Mouse (Mus musculus): ENCODE results near the gene Gm12258.
A peak's percentile ranks its signal among the peaks of the same experiment; 100 is the strongest.
"Not testable (repeated sequence)": the region's sequence is repeated elsewhere in the genome, so short reads cannot be mapped to it uniquely, and the experiment has no call there.

Gm12258 gene

DNA sequence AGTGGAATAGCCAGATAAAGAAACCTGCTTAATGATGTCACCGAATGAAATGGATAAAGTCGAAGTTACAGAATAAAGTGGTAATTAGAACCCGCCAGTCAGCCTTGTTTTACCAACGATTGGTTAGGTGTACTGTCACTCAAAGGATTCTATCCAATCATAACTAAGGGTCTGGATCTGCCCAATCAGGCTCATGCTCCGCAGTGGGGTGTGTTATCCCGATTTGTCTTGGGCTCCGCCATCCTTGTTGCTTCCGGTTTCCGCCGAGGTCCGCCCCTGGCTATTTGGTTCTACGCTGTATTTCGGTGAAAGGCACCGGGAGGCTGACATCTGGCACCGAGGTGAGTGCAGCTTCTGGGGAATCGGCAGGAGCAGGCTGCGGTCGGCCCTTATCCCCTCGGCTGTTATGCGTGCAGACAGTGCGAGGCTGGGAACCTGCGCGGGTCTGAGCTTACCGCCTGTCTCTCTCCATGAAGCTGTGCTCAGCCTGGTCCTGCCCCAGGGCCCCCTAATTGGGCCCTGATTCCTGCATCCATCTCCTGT is at the start of gene Gm12258:
Gene Gm12258 (plus strand): TSS at position 240 of the 543 bp plus-strand sequence.
- peak; percentile 87 to 92 for DNase-seq

DNA sequence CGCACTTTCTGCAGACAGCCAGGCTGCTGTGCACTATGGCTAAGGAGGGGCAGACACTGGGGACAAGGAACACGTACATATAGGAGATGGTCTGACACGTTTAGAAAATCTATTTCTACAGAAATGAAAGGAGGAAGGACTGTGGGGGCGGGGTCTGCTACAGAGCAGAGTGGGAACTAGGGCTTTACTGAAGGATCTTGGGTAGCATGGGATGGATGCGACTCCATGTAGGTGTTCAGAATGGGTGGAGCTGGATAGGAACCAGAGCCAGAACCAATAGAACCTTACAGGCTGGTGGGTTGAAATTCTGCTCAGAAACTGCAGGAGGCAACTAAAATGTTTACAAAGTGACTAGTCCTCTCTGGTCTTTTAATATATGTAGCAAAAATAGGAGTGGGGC is 47.2 kb upstream of the Gm12258 start:
- DNase-seq, result no peak

DNA sequence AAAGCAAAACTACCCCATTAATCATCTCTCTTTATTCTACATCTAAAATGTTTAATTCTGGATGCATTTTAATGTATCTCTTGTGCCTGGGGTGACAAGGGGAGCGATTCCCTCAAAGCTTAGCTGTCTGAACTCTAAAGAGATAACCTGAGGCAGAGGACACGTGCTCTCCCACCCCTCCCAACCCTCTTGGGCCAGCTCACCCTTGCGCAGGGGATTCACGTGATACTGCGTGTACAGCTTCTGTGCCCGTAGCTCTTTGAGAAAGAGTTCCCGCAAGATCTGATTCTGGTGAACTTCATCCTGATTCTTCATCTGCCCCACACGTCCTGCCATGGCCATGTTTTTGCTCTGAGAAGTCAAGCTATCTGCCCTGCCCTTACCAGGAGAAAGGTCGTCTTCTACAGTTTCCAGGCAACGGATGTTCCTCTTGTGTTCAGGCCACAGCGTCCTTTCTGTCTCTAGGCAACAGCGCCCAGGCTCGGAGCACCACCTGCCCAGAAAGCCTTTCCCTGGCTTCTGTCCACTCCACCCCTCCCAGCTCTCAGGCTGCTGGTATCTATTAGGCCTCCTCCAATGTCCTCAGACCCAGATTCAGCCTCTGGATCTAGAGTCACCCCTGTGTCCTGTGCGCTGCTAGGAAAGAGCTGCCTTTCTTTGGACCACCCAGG is 45.3 kb upstream of the Gm12258 start, which contains the start of gene Fam183b:
Gene Fam183b (minus strand): TSS at position 403 of the 671 bp plus-strand sequence.
- DNase-seq, result peak; percentile 12 to 25

DNA sequence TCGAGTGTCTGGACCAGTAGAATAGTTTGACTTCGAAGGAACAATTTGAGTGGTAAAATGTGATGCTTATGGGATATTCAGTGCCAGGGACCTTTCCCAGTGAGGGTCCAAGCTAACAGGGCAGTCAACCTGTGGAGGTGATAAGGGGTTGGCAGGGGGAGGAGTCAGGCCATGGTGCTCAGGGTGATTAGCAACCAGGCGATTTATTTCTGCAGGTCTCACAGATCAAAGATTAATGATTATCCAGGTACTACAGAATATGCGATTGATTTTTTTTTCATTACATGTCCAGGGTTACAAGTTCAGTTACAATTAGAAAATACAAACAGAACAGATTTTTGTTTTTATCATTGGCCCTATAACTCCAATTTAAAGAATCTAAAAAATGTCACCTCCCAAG is 43.1 kb upstream of the Gm12258 start:
- DNase-seq, result no peak

DNA sequence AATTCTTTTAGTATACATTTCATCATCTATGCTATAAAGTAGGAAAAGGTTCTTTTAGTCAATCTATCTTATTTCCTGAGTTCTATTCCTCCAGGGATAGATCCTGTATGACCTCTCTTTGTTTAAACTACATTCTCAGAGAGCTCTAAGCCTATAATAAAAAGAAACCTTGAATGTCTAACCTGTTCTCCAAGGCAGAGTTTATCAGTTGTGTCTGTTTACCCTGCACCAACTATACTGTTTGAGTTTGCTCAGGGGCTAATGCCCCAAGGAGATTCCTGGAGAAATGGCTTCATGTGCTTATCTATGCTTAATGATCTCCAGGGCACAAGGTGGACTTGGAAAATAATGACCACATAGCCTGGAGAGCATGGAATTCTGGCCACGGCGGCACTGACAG is 42.6 kb upstream of the Gm12258 start:
- no peak for DNase-seq

DNA sequence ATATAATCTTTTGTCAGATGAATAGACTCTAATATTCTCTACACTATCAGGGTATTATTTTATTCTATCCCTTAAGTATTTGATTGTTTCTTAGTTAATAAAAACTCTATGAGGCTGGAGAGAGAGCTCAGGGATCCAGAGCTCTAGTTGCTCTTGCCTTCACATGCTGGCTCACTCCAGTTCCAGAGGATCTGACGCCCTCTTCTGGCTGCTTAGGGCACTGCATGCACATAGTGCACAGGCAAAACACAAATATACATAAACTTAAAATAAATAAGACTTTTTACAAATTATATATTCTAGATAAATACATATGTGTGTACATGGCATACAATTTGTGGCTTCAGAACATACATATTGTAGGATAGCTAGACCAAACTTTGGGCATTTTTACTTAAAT is 35.0 kb upstream of the Gm12258 start:
- DNase-seq, result no peak

DNA sequence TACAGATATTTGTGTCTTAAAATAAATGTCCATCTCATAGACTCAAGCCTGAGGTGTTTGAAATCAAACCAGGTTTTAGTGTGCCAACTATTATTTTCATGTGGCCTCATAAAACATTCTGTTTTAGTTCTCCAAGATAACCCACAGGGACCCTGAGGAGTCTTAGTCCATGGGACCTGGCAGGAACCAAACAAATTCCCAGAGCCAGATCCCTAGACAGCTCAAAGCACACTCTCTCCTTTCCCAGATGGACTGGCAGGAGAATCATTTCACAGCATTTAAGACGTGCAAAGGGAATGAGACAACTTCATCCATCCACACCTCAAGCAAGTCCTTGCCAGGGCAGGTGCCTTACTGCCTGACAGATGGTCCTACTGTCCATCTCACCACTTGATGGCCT is 32.3 kb upstream of the Gm12258 start, which contains the start of gene Olfr313:
Gene Olfr313 (plus strand): TSS at position 301 of the 400 bp plus-strand sequence.
- DNase-seq, result not testable (repeated sequence)

DNA sequence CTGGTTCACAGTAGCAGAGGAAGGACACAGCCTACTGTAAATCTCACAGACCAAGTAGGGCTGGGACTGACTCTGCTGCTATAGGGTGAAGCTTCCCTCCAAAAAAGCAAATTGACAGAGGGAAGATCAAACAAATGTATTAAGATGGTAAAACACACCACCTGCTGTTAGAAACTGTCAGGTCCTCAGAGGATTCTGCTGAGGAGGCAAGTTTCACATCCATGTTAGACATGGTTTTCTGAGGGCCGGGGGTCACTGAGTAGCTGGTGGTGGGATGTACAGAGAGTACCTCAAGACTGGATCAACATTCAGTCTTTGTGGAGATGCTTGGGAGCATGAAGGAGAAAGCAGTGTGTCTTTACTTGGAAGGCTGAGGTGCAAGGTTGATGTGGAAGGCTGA is 31.3 kb upstream of the Gm12258 start:
- DNase-seq, result no peak

DNA sequence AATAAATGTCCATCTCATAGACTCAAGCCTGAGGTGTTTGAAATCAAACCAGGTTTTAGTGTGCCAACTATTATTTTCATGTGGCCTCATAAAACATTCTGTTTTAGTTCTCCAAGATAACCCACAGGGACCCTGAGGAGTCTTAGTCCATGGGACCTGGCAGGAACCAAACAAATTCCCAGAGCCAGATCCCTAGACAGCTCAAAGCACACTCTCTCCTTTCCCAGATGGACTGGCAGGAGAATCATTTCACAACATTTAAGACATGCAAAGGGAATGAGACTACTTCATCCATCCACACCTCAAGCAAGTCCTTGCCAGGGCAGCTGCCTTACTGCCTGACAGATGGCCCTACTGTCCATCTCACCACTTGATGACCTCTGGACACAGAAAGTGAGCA is 18.0 kb upstream of the Gm12258 start, which contains the start of gene Olfr312:
Gene Olfr312 (plus strand): TSS at position 301 of the 400 bp plus-strand sequence.
- DNase-seq, result not testable (repeated sequence)

DNA sequence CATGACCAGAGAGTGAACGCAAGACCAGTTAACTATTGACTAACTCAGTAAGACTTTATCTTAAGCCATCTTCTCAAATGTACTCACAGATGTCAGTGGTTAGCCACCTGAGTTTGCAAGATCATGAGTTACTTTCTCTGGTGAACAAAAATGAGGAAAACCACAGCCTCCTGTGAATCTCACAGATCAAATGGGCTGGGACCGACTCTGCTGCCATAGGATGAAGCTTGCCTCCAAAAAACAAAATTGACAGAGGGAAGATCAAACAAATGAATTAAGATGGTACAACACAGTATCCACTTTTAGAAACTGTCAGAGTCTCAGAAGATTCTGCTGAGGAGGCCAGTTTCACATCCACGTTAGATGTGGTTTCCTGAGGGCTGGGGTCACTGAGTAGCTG is 17.2 kb upstream of the Gm12258 start:
- DNase-seq, result no peak

DNA sequence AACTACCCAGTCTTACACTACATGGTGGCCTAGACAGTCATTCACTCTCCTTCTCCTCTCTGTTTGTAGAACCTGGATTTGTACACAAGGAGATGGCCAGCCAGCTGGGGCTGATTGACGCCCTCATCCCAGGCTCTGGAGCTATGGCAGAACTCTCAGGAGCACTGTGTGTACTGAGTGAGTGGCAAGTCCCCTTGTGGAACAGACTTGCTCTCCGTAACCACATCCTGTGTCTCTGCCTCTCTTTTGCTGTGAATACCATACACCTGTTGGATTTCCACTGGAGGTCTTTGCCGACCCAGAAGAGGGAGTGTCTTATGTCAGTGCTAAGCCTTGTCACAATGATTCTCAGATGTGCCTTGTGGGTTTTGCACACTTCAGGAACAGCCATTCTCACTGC is 14.4 kb upstream of the Gm12258 start:
- DNase-seq, result not testable (repeated sequence)

DNA sequence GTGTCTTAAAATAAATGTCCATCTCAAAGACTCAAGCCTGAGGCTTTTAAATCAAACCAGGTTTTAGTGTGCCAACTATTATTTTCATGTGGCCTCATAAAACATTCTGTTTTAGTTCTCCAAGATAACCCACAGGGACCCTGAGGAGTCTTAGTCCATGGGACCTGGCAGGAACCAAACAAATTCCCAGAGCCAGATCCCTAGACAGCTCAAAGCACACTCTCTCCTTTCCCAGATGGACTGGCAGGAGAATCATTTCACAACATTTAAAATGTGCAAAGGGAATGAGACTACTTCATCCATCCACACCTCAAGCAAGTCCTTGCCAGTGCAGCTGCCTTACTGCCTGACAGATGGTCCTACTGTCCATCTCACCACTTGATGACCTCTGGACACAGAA is 8.0 kb upstream of the Gm12258 start, which contains the start of gene Olfr311:
Gene Olfr311 (plus strand): TSS at position 301 of the 400 bp plus-strand sequence.
- DNase-seq, result not testable (repeated sequence)

DNA sequence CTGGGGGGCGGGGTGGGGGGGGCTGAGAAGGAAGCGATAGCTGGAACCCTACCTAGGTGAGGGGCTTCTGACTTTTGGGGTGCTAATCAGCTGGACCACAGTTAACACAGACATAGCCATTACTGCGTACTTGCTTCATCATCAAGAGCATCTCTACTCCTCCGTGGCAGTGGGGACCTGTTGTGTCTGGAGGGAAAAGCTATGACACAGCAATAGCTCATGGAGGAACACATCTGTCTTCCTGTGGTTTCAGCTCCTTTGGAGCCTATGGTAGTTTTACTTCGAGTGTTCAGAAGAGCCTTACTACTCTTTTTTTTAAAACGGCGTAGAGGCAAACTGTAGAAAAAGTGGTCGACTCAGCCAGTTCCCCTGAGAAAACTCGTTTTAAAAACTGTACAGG is 678 bp downstream of the Gm12258 start:
- DNase-seq, result no peak

DNA sequence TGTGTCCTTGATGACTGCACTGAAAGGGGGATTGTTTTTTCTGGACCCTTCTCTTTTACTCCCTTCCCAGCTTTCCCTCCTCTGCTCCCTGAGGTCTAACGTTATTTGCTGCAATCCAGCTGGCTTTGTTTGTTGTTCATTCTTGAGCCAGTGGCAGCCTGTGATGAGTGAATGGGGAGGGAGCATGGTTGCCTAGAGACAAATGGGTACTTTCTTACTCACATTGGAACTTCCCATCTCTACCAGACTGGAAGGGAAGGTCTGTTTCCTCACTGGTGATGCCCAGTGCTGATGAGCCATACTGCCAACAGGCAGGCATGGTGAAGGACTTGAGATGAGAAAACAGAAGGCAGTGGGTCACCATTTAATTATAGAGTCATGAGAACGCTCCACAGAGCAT is 2.8 kb downstream of the Gm12258 start:
- DNase-seq, result no peak

DNA sequence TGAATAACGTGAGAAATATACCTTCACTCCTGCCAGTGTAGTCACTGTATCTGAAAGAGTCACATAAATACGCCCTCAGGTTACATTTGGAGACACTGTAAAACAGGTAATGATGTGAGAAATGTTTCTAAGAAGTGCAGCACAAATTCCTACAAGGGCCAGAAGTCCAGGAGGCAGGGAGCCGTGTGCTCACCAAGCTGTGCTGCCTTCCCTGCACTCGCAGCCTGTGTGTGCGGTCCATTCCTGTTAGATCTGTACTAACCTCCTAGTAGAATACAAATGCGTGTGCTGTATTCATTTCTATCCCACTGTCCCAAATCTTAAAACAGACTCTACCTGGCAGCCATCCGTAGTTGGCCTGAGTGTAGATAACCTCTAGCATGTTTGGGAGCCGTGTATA is 13.8 kb downstream of the Gm12258 start:
- DNase-seq, result no peak

DNA sequence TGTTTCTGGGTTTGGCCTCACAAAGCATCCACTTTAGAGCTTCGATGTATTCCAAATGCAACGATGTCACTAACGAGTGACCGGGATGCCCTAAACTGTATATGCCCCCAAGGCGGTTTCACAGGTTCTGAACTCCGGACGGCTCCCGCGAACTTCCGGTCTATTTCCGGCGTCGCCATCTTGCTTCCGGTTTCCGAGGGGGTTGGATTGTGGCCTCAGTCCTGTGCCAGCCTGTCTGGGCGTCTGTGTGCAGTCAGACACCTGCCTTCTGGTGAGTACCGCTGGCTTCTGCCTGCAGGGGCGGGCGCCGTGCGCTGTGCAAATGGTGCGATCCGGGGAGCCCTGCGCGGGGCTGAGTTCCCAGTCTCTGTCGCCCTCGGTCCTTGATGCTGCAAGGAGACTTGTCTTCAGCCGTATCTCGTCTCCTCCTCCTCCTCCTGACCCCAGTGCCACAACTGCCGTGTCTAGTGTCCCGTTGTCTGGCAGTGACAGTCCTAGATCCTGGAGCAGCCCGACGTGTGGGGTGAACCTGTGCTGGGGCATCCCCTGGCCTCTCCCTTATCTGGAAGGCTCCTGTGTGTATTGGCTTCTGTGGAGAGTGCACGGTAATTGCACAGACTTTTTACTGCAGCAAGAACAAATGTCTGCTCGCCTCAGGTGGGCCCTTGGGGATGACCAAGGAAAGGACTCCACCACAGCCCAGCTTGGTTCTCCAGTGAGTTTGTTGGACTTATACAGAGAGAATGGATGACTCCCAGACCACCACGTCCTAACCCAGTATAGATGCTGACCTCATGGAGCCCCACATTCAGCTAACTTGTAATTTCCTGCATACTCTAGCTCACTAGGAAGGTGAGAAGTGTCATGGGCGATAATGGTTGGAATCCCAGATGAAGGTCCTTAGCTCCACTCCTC is 20.3 kb downstream of the Gm12258 start, which contains the start of gene 2810021J22Rik:
Gene 2810021J22Rik (plus strand): TSS at position 178 of the 915 bp plus-strand sequence.
- DNase-seq, result peak; percentile 79 to 83

DNA sequence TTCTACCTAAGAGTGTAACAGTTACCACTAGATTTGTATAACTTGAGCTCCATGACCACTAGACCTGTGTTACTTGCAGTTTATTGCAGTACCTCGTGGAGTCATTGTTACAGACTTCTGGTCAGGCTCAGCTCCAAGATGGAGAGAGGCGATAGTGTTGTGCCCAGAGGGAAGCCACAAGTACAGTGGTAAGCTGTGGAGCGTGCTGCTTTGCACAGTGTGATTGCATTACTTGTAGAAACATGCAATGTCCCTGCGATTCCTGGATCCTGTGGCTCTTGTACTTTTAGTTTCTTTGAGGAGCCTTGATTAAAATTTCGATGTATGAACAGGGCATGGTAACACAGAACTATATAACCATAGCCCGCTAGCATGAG is 21.0 kb downstream of the Gm12258 start:
- peak in 1 of 2 experiments; percentile 10 for DNase-seq

DNA sequence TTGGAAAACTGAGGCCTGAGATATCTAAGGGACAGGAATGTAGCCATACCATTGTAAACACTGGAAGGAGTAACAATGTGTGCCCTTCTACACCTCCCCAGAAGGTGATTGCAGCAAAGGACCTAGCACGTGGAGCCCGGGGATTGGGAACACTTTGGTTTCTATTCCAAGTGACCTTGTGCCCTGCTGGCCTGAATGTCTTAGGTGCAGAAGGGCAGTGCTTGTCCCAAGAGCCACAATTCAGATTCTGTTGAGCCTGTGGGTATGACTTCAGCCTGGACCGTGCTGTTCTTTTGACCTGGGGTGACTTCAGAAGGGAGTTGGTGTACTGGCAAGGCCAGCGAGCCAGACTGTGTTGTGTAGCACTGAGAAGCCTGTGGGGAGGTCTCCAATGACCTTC is 24.0 kb downstream of the Gm12258 start:
- DNase-seq, result no peak

DNA sequence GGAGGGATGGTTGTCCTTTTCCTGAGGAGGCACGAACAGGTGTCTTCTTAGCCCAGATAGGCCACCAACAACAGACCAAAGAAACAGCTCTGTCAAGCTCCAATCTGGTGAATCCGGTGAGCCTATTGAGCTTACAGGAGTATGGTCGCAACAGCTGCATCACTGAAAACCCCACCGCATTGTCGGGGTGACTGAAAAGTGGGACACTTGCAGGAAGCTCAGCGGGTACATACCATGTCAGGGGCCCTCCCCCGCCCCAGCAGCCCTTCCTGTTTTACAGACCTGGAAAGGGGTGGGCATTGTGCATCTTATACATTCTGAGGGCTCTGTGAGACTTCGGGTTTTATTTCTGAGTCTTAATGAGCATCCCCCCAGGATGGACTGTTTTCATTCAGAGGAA is 36.8 kb downstream of the Gm12258 start:
- no peak for DNase-seq

DNA sequence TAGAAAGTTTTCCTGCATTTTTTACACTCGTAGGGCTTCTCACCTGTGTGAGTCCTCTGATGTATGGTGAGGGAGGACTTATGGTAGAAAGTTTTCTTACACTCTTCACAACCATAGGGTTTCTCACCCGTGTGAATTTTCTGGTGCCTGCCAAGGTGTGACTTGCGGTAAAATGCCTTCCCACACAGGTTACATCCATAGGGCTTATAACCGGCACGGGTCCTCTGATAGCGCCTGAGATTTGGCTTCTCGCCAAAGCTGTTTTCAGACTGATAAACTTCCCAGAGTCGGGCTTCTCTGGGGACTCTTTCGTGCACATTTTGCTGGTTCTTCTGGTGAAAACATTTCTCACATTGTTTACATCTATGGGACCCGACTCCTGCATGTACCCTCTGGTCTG is 43.6 kb downstream of the Gm12258 start:
- no peak for DNase-seq

DNA sequence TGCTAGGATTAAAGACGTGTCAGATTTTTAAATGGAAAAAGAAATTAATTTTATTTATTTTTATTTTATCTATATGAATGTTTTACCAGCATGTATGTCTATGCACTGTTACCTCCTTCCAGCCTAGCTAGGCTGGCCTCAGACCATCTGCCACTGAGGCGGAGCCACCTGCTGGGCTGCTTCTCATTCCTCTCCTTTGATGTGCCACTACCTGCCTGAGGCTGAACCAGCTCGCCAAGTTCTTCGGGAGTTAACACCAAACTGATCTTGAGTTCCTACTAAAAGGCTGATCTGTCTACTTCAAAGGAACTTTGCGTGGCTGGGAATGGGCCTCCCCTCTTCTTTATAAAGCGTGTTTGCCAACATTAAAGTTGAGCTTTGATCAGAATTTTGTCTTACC is 47.5 kb downstream of the Gm12258 start:
- DNase-seq, result peak in 1 of 2 experiments; percentile 35

DNA sequence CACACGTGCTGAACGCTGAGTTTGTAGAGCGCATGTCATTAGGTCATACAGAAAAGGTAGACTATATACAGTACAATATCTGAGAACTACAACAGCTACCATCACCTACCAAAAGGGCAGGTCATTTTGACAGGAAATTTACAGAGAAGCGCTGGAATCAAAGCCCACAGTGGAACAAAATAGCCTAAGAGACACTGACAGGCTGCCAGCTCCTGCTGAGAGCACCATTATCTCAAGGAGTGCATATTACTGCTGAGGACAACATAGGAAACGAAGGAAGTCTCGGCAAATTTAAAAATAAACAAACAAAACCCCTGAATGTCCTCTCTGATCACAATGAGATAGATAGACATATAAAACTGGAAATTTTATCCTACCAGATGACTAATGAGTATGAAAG is 50.5 kb downstream of the Gm12258 start:
- DNase-seq, result peak in 1 of 2 experiments; percentile 25

DNA sequence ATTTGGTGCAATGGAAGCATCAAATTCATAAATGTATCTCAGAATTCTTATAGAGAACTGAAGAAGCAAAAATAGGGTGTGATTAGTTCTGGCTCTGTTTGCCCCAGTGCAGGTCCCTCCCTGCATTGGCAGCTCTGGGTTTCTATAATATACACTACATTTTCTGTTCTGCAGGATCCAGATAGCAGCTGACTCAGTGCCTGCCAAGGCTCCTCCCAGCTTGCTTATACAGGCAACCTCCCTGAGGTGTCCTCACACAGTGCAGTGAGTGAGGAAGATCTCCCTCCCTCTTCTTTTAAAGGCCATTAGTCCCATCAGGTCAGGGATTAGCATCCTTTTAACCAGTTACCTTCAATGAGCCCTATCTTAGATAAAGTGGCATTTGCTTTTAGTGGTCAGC is 54.1 kb downstream of the Gm12258 start:
- DNase-seq, result no peak

All from cerebellum, adult 18-20 months (tissue).